Mouse (Mus musculus): ENCODE measurements around the gene Btbd35f1. TPM values are rescaled to one million over a fixed set of nuclear protein-coding genes. Genes with fewer than 3 reads are reported as not detected.
"Not testable (repeated sequence)": the region's sequence is repeated elsewhere in the genome, so short reads cannot be mapped to it uniquely, and the experiment has no call there.

Btbd35f1 gene
- polyA plus RNA-seq (2014; fragmentation: Nextera tagmentation; extraction: Ambion mirVana) = not detected in 2 replicates

- H3K9me3 ChIP-seq (ENCODE audit: control insufficient read depth, low read length); H3K27ac ChIP-seq (ENCODE audit: low read depth, low read length); H3K36me3 ChIP-seq (ENCODE audit: control insufficient read depth, insufficient read depth, low read length); H3K27me3 ChIP-seq (ENCODE audit: control insufficient read depth, insufficient read depth, low read length); ATAC-seq (ENCODE audit: low FRiP score, low TSS enrichment); H3K9ac ChIP-seq (ENCODE audit: low read depth, low read length); H3K4me3 ChIP-seq (ENCODE audit: low read length); H3K4me1 ChIP-seq (ENCODE audit: control insufficient read depth, insufficient read depth, low read length); H3K4me2 ChIP-seq (replicated peaks; ENCODE audit: low read depth, low read length): not testable (repeated sequence)
- no CpG with 5 or more reads among the region's 3 CpGs for WGBS
Measured at GRCm38 (mm10) chrX:32559755-32560154, at the start of gene Btbd35f1. Gene Btbd35f1, plus strand, starts transcription at chrX:32560055.

GRCm38 (mm10) chrX:32590878-32591542, 31.2 kb downstream of the Btbd35f1 start:
- not testable (repeated sequence) for ATAC-seq (ENCODE audit: low FRiP score, low TSS enrichment); H3K4me2 ChIP-seq (replicated peaks; ENCODE audit: low read depth, low read length); H3K4me3 ChIP-seq (ENCODE audit: low read length); H3K9me3 ChIP-seq (ENCODE audit: control insufficient read depth, low read length); H3K9ac ChIP-seq (ENCODE audit: low read depth, low read length); H3K27me3 ChIP-seq (ENCODE audit: control insufficient read depth, insufficient read depth, low read length); H3K27ac ChIP-seq (ENCODE audit: low read depth, low read length); H3K36me3 ChIP-seq (ENCODE audit: control insufficient read depth, insufficient read depth, low read length); H3K4me1 ChIP-seq (ENCODE audit: control insufficient read depth, insufficient read depth, low read length)
- 88% methylated on average over 1 of the region's 1 CpGs for WGBS

- H3K9ac ChIP-seq (ENCODE audit: low read depth, low read length); H3K4me1 ChIP-seq (ENCODE audit: control insufficient read depth, insufficient read depth, low read length): not testable (repeated sequence)
- 86% methylated on average over 1 of the region's 2 CpGs for WGBS
Measured at GRCm38 (mm10) chrX:32601008-32601407, 41.2 kb downstream of the Btbd35f1 start.

DNA sequence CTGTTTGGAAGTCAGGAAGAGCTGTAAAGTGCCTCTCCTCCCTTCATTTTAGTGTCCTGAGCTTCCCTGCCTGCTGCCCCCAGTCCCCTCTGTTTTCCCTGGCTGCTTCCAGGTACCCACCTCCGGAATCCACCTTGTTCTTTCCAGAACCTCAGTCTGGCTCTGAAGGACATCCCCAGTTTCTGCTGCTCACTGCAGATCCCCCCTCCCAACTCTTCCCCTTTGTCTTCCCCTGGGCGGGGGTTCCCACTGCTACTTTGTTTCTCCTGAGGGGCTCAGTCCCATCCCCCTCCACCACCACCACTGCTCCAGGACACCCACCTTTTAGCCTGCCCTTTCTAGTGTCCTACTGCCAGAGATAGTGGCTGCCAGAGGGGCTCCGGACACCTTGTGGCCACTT, 41.6 kb downstream of the Btbd35f1 start:
- H3K4me1 ChIP-seq (ENCODE audit: control insufficient read depth, insufficient read depth, low read length); H3K4me2 ChIP-seq (replicated peaks; ENCODE audit: low read depth, low read length); H3K36me3 ChIP-seq (ENCODE audit: control insufficient read depth, insufficient read depth, low read length); H3K4me3 ChIP-seq (ENCODE audit: low read length); H3K9ac ChIP-seq (ENCODE audit: low read depth, low read length); ATAC-seq (ENCODE audit: low FRiP score, low TSS enrichment); H3K27ac ChIP-seq (ENCODE audit: low read depth, low read length); H3K9me3 ChIP-seq (ENCODE audit: control insufficient read depth, low read length); H3K27me3 ChIP-seq (ENCODE audit: control insufficient read depth, insufficient read depth, low read length): not testable (repeated sequence)
- 81% methylated on average over 3 of the region's 3 CpGs for whole genome bisulfite sequencing

More at GRCm38 (mm10) chrX:32601008-32601407, 41.2 kb downstream of the Btbd35f1 start:
- H3K9me3 ChIP-seq (ENCODE audit: control insufficient read depth, low read length); ATAC-seq (ENCODE audit: low FRiP score, low TSS enrichment); H3K27me3 ChIP-seq (ENCODE audit: control insufficient read depth, insufficient read depth, low read length); H3K4me2 ChIP-seq (replicated peaks; ENCODE audit: low read depth, low read length); H3K4me3 ChIP-seq (ENCODE audit: low read length); H3K27ac ChIP-seq (ENCODE audit: low read depth, low read length); H3K36me3 ChIP-seq (ENCODE audit: control insufficient read depth, insufficient read depth, low read length): not testable (repeated sequence)

Other genes with a start within 250 kb of the Btbd35f1 start
- not detected in 2 replicates for gene Gm5926, start 90.7 kb downstream of the Btbd35f1 start, polyA plus RNA-seq (2014; fragmentation: Nextera tagmentation; extraction: Ambion mirVana)
- not detected in 2 replicates for gene Btbd35f21, start 166.1 kb downstream of the Btbd35f1 start, polyA plus RNA-seq (2014; fragmentation: Nextera tagmentation; extraction: Ambion mirVana)